Mouse (Mus musculus) lung, postnatal 0 days (tissue): Measurements from ENCODE around the gene Il20rb.

ENCODE experiments used
- CTCF ChIP-seq: IDR thresholded peaks from 2 replicates; pipeline ENCODE4 v1.5.1; 2016; ENCODE audit warnings: antibody characterized with exemption, mild to moderate bottlenecking
- EP300 ChIP-seq: IDR thresholded peaks from 2 replicates; pipeline ENCODE4 v1.6.1; 2016; ENCODE audit warnings: antibody characterized with exemption, mild to moderate bottlenecking, control low read depth

DNA sequence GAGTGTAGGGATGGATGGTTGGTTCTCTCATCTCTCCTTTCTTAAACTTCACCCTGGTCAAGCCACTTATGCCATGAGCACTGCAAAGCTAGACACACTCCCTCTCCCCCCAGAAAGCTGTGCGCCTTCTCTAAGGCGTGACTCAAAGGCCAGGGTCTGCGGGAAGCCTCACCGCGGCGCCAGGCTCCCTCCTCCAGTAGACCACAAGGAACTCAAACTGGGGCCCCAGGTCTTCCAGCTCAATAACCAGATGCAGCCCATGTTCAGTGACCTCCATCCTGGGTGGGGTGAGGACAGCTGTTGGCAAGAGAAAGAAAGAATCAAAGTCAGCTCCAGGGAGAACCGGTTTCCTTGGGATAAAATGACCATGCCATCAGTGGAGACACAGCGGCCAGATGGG is 18.4 kb downstream of the Il20rb start:
- no peak for TF ChIP-seq EP300
- no peak for TF ChIP-seq CTCF
